Mouse (Mus musculus): Measurements from ENCODE around the gene Eif3i.

- TF ChIP-seq CTCF (IDR thresholded peaks at IDR 0.05; ENCODE audit: low read depth, low read length) (no peak), GATA1 (IDR thresholded peaks at IDR 0.05; ENCODE audit: borderline replicate concordance, low read length) (no peak), TAL1 (conservative IDR thresholded peaks at IDR 0.05; ENCODE audit: low read depth, low read length) (no peak), GATA2 (IDR thresholded peaks at IDR 0.05; ENCODE audit: borderline replicate concordance, low read depth, low read length) (no peak), POLR2AphosphoS5 (IDR thresholded peaks at IDR 0.05; ENCODE audit: insufficient replicate concordance, low read depth, low read length) (no peak)
Observed at GRCm38 (mm10) chr4:129621283-129621841, 20.9 kb upstream of the Eif3i start.
